In genomic region chr2:72841367-72841766, GRCm38 (mm10) we compare ENCODE assay signal across 9 mouse cellular contexts.
DNase-seq lines count a peak whose midpoint lies in the region; ATAC-seq and TF ChIP-seq lines count a peak whose summit lies in the region.
"Had no signal": no experiment of that assay in that cellular context is flagged by ENCODE, and none has a peak within 500 bp of the region (broad histone marks: within the 10 kb centered on the region; RNA-seq: fewer than 3 reads in every experiment).

No protein-coding gene starts in this region.

- 0 out of 2 replicates have a peak overlapping the region, but pooled peaks have one; percentile 29 for H3K27ac ChIP-seq in forebrain, postnatal 0 days (ENCODE audit: low read depth, low read length)
- no peak overlapping the region for H3K27ac ChIP-seq in forebrain, embryonic 13.5 days
- H3K27ac ChIP-seq in CH12.LX (ENCODE audit: insufficient read depth, low read depth), result no peak overlapping the region
- peak overlapping the region; percentile 4 to 33; a peak in 2 of 4 replicates for H3K27ac ChIP-seq in heart, embryonic 14.5 days (replicated peaks in 1 of 2; ENCODE audit: control insufficient read depth in 1 of 2, insufficient read depth in 1 of 2, low read depth in 2 of 2, low read length in 2 of 2)
- H3K27ac ChIP-seq: liver, embryonic 13.5 days had no signal

- no peak for TF ChIP-seq RAD21 in CH12.LX (IDR thresholded peaks at IDR 0.05; ENCODE audit: low read depth, low read length)

- H3K79me2 ChIP-seq in CH12.LX (replicated peaks; ENCODE audit: control insufficient read depth, extremely low read depth, insufficient read depth, poor library complexity, severe bottlenecking), result no peaks in the 10 kb centered on the region

- no peak for TF ChIP-seq CTCF in forebrain, postnatal 0 days (IDR thresholded peaks at IDR 0.05; ENCODE audit: low read depth)
- TF ChIP-seq CTCF in CH12.LX (conservative IDR thresholded peaks at IDR 0.05 in 1 of 2, IDR thresholded peaks at IDR 0.05 in 1 of 2; ENCODE audit: low read depth in 2 of 2, low read length in 2 of 2), result no peak

- no peak overlapping the region for H3K9ac ChIP-seq in forebrain, postnatal 0 days
- H3K9ac ChIP-seq in forebrain, embryonic 13.5 days, result no peak overlapping the region
- H3K9ac ChIP-seq in CH12.LX (ENCODE audit: insufficient read depth, low read depth), result no peak overlapping the region
- H3K9ac ChIP-seq in heart, embryonic 14.5 days (ENCODE audit: low read length), result no peak overlapping the region
- H3K9ac ChIP-seq: liver, embryonic 13.5 days had no signal

- 41% methylated on average over 5 of the region's 5 CpGs for WGBS in forebrain, postnatal 0 days
- 70% methylated on average over 5 of the region's 5 CpGs for WGBS in forebrain, embryonic 13.5 days
- 56% methylated on average over 5 of the region's 5 CpGs for WGBS in heart, embryonic 14.5 days

- H3K4me2 ChIP-seq in forebrain, postnatal 0 days (ENCODE audit: low read depth), result 0 out of 2 replicates have a peak overlapping the region, but pooled peaks have one; percentile 6
- H3K4me2 ChIP-seq in forebrain, embryonic 13.5 days, result no peak overlapping the region
- H3K4me2 ChIP-seq in CH12.LX (ENCODE audit: insufficient read depth, low read depth, poor library complexity, severe bottlenecking), result peak overlapping the region; percentile 0; the same call in 1 of the 2 replicates
- peak overlapping the region; percentile 25; the same call in 1 of the 2 replicates for H3K4me2 ChIP-seq in heart, embryonic 14.5 days (ENCODE audit: low read length)
- H3K4me2 ChIP-seq: liver, embryonic 13.5 days had no signal

- no peaks in the 10 kb centered on the region for H3K4me1 ChIP-seq in forebrain, postnatal 0 days (ENCODE audit: insufficient read depth)
- H3K4me1 ChIP-seq in forebrain, embryonic 13.5 days, result no peaks in the 10 kb centered on the region; the same call in 1 of the 2 replicates
- H3K4me1 ChIP-seq in CH12.LX (ENCODE audit: control insufficient read depth in 1 of 2, insufficient read depth in 2 of 2), result peaks cover 17 to 42% of the 10 kb centered on the region in 2 experiments
- H3K4me1 ChIP-seq in heart, embryonic 14.5 days (ENCODE audit: control insufficient read depth in 2 of 2, insufficient read depth in 2 of 2, low read length in 2 of 2), result peaks cover 7 to 16% of the 10 kb centered on the region in 2 experiments
- H3K4me1 ChIP-seq: liver, embryonic 13.5 days had no signal

- no peak for TF ChIP-seq EP300 in CH12.LX (IDR thresholded peaks at IDR 0.05; ENCODE audit: low read length)

- TF ChIP-seq POLR2A in CH12.LX (IDR thresholded peaks at IDR 0.05; ENCODE audit: low read depth, low read length), result no peak

- no peaks in the 10 kb centered on the region for H3K27me3 ChIP-seq in forebrain, postnatal 0 days (ENCODE audit: insufficient read depth, low read length)
- H3K27me3 ChIP-seq in forebrain, embryonic 13.5 days, result no peaks in the 10 kb centered on the region
- H3K27me3 ChIP-seq in CH12.LX (replicated peaks), result no peaks in the 10 kb centered on the region
- H3K27me3 ChIP-seq in heart, embryonic 14.5 days (ENCODE audit: control insufficient read depth, insufficient read depth, low read length), result no peaks in the 10 kb centered on the region
- H3K27me3 ChIP-seq: liver, embryonic 13.5 days had no signal

- H3K4me3 ChIP-seq in forebrain, postnatal 0 days (ENCODE audit: low read depth, low read length), result no peak overlapping the region
- no peak overlapping the region for H3K4me3 ChIP-seq in forebrain, embryonic 13.5 days
- no peak overlapping the region for H3K4me3 ChIP-seq in CH12.LX (replicated peaks in 1 of 3; ENCODE audit: low read depth in 2 of 3, low read length in 2 of 3, poor library complexity in 1 of 3)
- no peak overlapping the region for H3K4me3 ChIP-seq in heart, embryonic 14.5 days (ENCODE audit: control insufficient read depth in 1 of 2, insufficient read depth in 1 of 2, low read depth in 1 of 2, low read length in 2 of 2)
- H3K4me3 ChIP-seq: liver, embryonic 13.5 days had no signal

- peak; percentile 43 for ATAC-seq in forebrain, postnatal 0 days
- no peak for ATAC-seq in forebrain, embryonic 13.5 days
- ATAC-seq in heart, embryonic 14.5 days (ENCODE audit: insufficient number of reproducible peaks, insufficient read depth, low FRiP score, low read depth), result no peak; the same call in 1 of the 2 replicates
- ATAC-seq in erythroblast, adult 5-6 weeks (replicated peaks; ENCODE audit: low FRiP score, poor library complexity, severe bottlenecking), result no peak

- H3K36me3 ChIP-seq in forebrain, postnatal 0 days (ENCODE audit: insufficient read depth), result no peaks in the 10 kb centered on the region
- H3K36me3 ChIP-seq in forebrain, embryonic 13.5 days (ENCODE audit: poor library complexity, severe bottlenecking), result no peaks in the 10 kb centered on the region
- no peaks in the 10 kb centered on the region for H3K36me3 ChIP-seq in CH12.LX (replicated peaks in 1 of 2; ENCODE audit: control insufficient read depth in 1 of 2, insufficient read depth in 1 of 2, low read length in 1 of 2)
- no peaks in the 10 kb centered on the region for H3K36me3 ChIP-seq in heart, embryonic 14.5 days (ENCODE audit: control insufficient read depth, insufficient read depth, low read length)
- H3K36me3 ChIP-seq: liver, embryonic 13.5 days had no signal

- in situ Hi-C loops in CH12.LX (cut with MboI; ENCODE audit: low pct_ligation_motif_present, low pct_unique_long_range_greater_than_20kb, low sequenced_read_pairs), result no loop called here

- dilution Hi-C loops in CH12.LX (cut with MboI; ENCODE audit: extremely low pct_ligation_motif_present, extremely low pct_unique_long_range_greater_than_20kb, low sequenced_read_pairs), result no loop called here

- DNase-seq in forebrain, postnatal 0 days, result peak; percentile 58
- peak; percentile 15 to 33 for DNase-seq in layer of hippocampus, adult 18-20 months (ENCODE audit: low spot score in 2 of 2)
- DNase-seq in layer of hippocampus, postnatal 10 days (ENCODE audit: low spot score in 2 of 2), result no peak
- no peak for DNase-seq in CH12.LX (ENCODE audit: extremely low read depth)
- DNase-seq in kidney, postnatal 25 days, result no peak
- DNase-seq: liver, embryonic 13.5 days had no signal

- no peaks in the 10 kb centered on the region for H3K9me3 ChIP-seq in forebrain, postnatal 0 days (ENCODE audit: low read length)
- H3K9me3 ChIP-seq in forebrain, embryonic 13.5 days (replicated peaks), result no peaks in the 10 kb centered on the region
- peaks cover 5% of the 10 kb centered on the region for H3K9me3 ChIP-seq in CH12.LX (replicated peaks; ENCODE audit: low read length)
- no peaks in the 10 kb centered on the region for H3K9me3 ChIP-seq in heart, embryonic 14.5 days (ENCODE audit: control insufficient read depth, low read length)
- H3K9me3 ChIP-seq: liver, embryonic 13.5 days had no signal

TF ChIP-seq in CH12.LX, 34 proteins besides CTCF, POLR2A, EP300 and RAD21:
- no peak for TF ChIP-seq ETS1 (conservative IDR thresholded peaks at IDR 0.05; ENCODE audit: low read depth, low read length)
- no peak for TF ChIP-seq ZC3H11A (IDR thresholded peaks at IDR 0.05; ENCODE audit: low read depth, low read length)
- no peak for TF ChIP-seq GABPA (IDR thresholded peaks at IDR 0.05; ENCODE audit: insufficient replicate concordance, low read depth, low read length)
- no peak for TF ChIP-seq MXI1 (IDR thresholded peaks at IDR 0.05; ENCODE audit: low read depth, low read length)
- TF ChIP-seq CHD2 (IDR thresholded peaks at IDR 0.05; ENCODE audit: low read length), result no peak
- TF ChIP-seq NRF1 (IDR thresholded peaks at IDR 0.05; ENCODE audit: low read depth, low read length), result no peak
- no peak for TF ChIP-seq SIN3A (IDR thresholded peaks at IDR 0.05; ENCODE audit: low read length)

Comparison
In these comparisons a context has a peak if more than half of its experiments do, and no peak if none do; other contexts are left out.
1. DNase-seq: peak in forebrain, postnatal 0 days (single experiment) and layer of hippocampus, adult 18-20 months (2 of 2); none in layer of hippocampus, postnatal 10 days (0 of 2), CH12.LX (single experiment) and kidney, postnatal 25 days (0 of 2).
2. H3K27ac ChIP-seq: peak in forebrain, postnatal 0 days (single experiment) and heart, embryonic 14.5 days (2 of 2); none in forebrain, embryonic 13.5 days (single experiment) and CH12.LX (single experiment).